Mouse (Mus musculus): ENCODE measurements at regions not wholly inside any gene's neighbourhood (a gene's known extent, or its start where the extent isn't known, plus 50 kb on each side); places are given as distances from the start of the nearest gene placed in this dataset.
A peak's percentile ranks its signal among the peaks of the same experiment; 100 is the strongest.

DNA sequence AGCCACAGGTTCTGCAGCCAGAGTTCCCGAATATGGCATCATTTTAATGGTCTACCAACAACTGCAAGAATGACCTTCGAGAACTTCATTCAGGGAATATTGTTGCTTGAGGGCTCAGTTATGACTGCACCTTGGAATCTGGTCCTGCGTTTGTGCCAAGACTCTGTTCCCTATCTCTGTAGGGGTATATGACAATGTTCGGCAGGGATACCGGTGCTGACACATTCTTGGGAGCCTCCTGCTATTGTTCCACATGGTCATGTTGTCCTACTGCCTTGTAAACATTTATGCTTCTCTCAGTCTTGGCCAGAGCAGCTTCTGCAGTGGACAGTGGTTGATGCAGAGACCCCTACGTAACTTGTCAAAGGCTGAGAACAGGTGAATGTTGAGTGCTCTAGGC, 216.8 kb upstream of the Stt3b start:
- no peaks in the 10 kb centered on the region for H3K36me3 ChIP-seq (ENCODE audit: insufficient read depth, low read length)
- 95% methylated on average over 6 of the region's 6 CpGs for WGBS
- H3K9me3 ChIP-seq (ENCODE audit: low read length): no peaks in the 10 kb centered on the region
- H3K4me2 ChIP-seq (ENCODE audit: low read depth, low read length, poor library complexity, severe bottlenecking): no peak overlapping the region
- no peak for TF ChIP-seq CTCF (IDR thresholded peaks at IDR 0.05)
- H3K9ac ChIP-seq (replicated peaks; ENCODE audit: low read length, poor library complexity, severe bottlenecking): no peak overlapping the region
- H3K4me1 ChIP-seq (ENCODE audit: insufficient read depth, low read length): 0 out of 2 replicates have a peak, but pooled peaks cover 3% of the 10 kb centered on the region
- ATAC-seq (ENCODE audit: low FRiP score) (no peak), DNase-seq (ENCODE audit: low spot score) (no peak)
- no peaks in the 10 kb centered on the region for H3K27me3 ChIP-seq (ENCODE audit: insufficient read depth, low read length)
- no peak overlapping the region for H3K27ac ChIP-seq (ENCODE audit: low read depth, low read length)
- H3K4me3 ChIP-seq (ENCODE audit: low read depth, low read length): no peak overlapping the region

DNA sequence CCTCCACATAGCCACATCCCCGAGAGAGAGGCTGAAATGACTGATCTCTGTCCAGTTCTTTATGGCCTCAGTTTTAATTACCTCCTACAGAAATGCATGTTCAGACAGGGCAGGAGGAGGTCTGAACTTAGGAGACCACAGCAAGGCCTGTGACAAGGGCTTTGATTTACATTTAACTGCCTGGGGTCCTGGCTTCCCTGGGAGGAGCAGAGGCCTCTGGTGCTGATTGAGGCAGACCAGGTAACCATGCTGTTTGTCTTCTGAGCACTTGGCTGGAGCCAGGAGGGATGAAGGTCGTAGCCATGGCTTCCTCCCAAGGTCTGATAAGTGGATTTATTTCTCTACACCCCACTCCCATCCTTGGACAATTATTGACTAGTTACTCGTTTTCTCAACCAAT, 224.0 kb upstream of the Stt3b start:
- no peak overlapping the region for H3K27ac ChIP-seq (ENCODE audit: low read depth, low read length)
- ATAC-seq (ENCODE audit: low FRiP score): no peak
- no peak overlapping the region for H3K4me2 ChIP-seq (ENCODE audit: low read depth, low read length, poor library complexity, severe bottlenecking)
- TF ChIP-seq CTCF (IDR thresholded peaks at IDR 0.05): no peak
- H3K36me3 ChIP-seq (ENCODE audit: insufficient read depth, low read length): no peaks in the 10 kb centered on the region
- H3K4me3 ChIP-seq (ENCODE audit: low read depth, low read length): no peak overlapping the region
- no peaks in the 10 kb centered on the region for H3K4me1 ChIP-seq (ENCODE audit: insufficient read depth, low read length)
- H3K9me3 ChIP-seq (ENCODE audit: low read length): no peaks in the 10 kb centered on the region
- no peaks in the 10 kb centered on the region for H3K27me3 ChIP-seq (ENCODE audit: insufficient read depth, low read length)
- DNase-seq (ENCODE audit: low spot score): no peak
- H3K9ac ChIP-seq (replicated peaks; ENCODE audit: low read length, poor library complexity, severe bottlenecking): no peak overlapping the region
- WGBS: 54% methylated on average over 3 of the region's 3 CpGs

DNA sequence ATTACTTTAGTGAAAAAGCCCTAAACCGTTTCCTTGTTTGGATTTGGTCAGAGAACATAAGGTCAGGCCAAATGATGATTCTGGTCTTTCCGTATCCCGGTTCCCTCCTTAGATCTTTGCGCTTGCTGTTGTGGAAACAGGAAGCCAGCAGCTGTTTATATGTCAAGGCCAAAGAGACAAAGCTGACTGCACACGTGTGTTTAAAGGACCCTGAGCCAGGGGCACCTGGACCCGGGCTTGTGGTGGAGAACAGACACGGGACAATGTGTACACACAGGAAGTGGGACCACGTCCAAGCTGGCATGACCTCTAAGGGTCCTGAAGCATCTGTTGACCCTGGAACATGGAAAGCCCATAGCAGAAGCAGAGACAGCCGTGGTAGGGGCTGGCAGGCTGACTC, 233.4 kb upstream of the Stt3b start:
- Histone ChIP-seq H3K4me3 (ENCODE audit: low read depth, low read length) (no peak overlapping the region), H3K4me2 (ENCODE audit: low read depth, low read length, poor library complexity, severe bottlenecking) (no peak overlapping the region), H3K9me3 (ENCODE audit: low read length) (0 out of 2 replicates have a peak, but pooled peaks cover 4% of the 10 kb centered on the region), H3K9ac (replicated peaks; ENCODE audit: low read length, poor library complexity, severe bottlenecking) (no peak overlapping the region), H3K27me3 (ENCODE audit: insufficient read depth, low read length) (no peaks in the 10 kb centered on the region), H3K27ac (ENCODE audit: low read depth, low read length) (no peak overlapping the region), H3K4me1 (ENCODE audit: insufficient read depth, low read length) (no peaks in the 10 kb centered on the region; the same call in 1 of the 2 replicates), H3K36me3 (ENCODE audit: insufficient read depth, low read length) (no peaks in the 10 kb centered on the region)
- TF ChIP-seq CTCF (IDR thresholded peaks at IDR 0.05): no peak
- DNase-seq (ENCODE audit: low spot score) (no peak), ATAC-seq (ENCODE audit: low FRiP score) (no peak)
- WGBS: 81% methylated on average over 9 of the region's 9 CpGs

DNA sequence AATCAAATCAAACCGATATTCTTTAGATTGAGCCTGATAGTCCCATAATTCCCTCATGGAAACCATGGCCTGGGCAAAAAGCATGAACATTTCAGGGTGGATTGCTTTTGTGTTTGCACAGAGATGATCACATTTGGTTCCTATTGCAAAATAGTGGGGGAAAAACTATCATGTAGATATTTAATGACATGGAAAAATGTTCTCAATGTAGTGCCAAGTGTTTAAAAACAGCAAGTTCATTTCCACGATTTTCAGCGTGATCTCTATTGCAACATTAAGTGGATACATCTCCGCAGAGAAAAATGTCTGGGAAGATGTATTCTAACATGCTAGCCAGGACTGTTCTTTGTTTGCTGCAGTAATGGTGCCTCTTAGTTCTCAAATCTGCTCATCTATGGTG, 235.0 kb upstream of the Stt3b start:
- no peaks in the 10 kb centered on the region for H3K36me3 ChIP-seq (ENCODE audit: insufficient read depth, low read length)
- no peak overlapping the region for H3K27ac ChIP-seq (ENCODE audit: low read depth, low read length)
- no peak for TF ChIP-seq CTCF (IDR thresholded peaks at IDR 0.05)
- DNase-seq (ENCODE audit: low spot score) (no peak), ATAC-seq (ENCODE audit: low FRiP score) (no peak)
- H3K4me1 ChIP-seq (ENCODE audit: insufficient read depth, low read length): no peaks in the 10 kb centered on the region; the same call in 1 of the 2 replicates
- H3K4me3 ChIP-seq (ENCODE audit: low read depth, low read length): no peak overlapping the region
- no peaks in the 10 kb centered on the region for H3K27me3 ChIP-seq (ENCODE audit: insufficient read depth, low read length)
- 0 out of 2 replicates have a peak, but pooled peaks cover 4% of the 10 kb centered on the region for H3K9me3 ChIP-seq (ENCODE audit: low read length)
- H3K9ac ChIP-seq (replicated peaks; ENCODE audit: low read length, poor library complexity, severe bottlenecking): no peak overlapping the region
- WGBS: 89% methylated on average over 4 of the region's 4 CpGs
- no peak overlapping the region for H3K4me2 ChIP-seq (ENCODE audit: low read depth, low read length, poor library complexity, severe bottlenecking)

DNA sequence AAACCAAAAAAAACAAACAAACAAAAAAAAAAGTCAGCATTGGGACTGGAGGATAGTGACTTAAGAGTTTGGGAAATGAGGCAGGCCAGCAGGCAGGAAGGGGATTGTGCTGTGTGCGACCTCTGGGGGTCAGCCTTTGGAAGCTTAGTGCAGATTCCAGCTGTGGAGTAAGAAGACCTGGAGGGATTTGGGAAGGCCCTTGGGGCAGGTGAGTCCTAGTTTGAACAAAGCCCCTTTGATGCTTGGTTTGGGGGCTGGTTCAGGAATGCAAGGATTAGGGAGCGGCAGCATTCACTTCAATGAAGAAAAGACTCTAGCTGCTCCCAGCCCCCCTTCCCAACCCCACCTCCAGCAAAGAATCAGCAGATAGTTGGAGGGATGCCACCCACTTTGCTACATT, 235.6 kb upstream of the Stt3b start:
- H3K27ac ChIP-seq (ENCODE audit: low read depth, low read length): no peak overlapping the region
- H3K36me3 ChIP-seq (ENCODE audit: insufficient read depth, low read length): no peaks in the 10 kb centered on the region
- no peak for ATAC-seq (ENCODE audit: low FRiP score)
- H3K4me2 ChIP-seq (ENCODE audit: low read depth, low read length, poor library complexity, severe bottlenecking): no peak overlapping the region
- 30% methylated on average over 2 of the region's 2 CpGs for WGBS
- no peak overlapping the region for H3K9ac ChIP-seq (replicated peaks; ENCODE audit: low read length, poor library complexity, severe bottlenecking)
- H3K4me3 ChIP-seq (ENCODE audit: low read depth, low read length): no peak overlapping the region
- no peaks in the 10 kb centered on the region for H3K27me3 ChIP-seq (ENCODE audit: insufficient read depth, low read length)
- DNase-seq (ENCODE audit: low spot score): no peak
- H3K4me1 ChIP-seq (ENCODE audit: insufficient read depth, low read length): no peaks in the 10 kb centered on the region; the same call in 1 of the 2 replicates
- no peak for TF ChIP-seq CTCF (IDR thresholded peaks at IDR 0.05)
- 0 out of 2 replicates have a peak, but pooled peaks cover 4% of the 10 kb centered on the region for H3K9me3 ChIP-seq (ENCODE audit: low read length)

DNA sequence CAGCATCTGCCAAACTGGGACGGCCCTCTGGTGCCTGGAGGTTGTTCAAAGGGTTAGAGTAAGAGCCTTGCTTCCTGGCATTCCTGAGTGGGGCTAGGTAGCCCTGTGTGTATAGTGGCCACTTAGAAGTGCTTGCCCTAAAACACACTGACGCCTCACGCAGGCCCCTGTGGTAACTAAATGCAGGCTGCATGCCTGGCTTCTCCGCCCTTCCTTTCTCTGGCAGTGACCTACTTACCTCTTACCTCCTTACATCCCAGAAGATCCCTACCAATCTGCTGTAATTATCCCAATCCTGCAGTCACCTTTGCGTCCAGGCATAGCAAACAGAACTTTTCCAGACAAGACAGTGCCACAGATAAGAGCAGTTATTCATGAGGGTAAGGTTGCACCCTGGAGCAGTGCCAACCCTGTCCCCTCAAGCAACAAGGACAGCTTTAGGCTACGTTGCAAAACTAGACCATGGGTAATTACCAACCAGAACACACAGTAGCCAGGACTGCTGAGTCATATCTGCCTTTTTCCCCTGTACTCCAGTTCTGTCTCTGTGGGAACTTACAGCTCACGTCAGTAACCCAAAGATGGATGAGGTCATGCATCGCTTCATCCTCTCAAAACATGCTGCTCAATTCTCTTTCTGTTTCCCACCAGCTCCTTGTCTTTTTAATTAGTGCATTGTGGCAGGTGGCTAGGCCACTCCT, 237.6 kb upstream of the Stt3b start:
- H3K9ac ChIP-seq (replicated peaks; ENCODE audit: low read length, poor library complexity, severe bottlenecking): no peak overlapping the region
- no peak overlapping the region for H3K4me3 ChIP-seq (ENCODE audit: low read depth, low read length)
- WGBS: 67% methylated on average over 8 of the region's 8 CpGs
- TF ChIP-seq CTCF (IDR thresholded peaks at IDR 0.05): no peak
- no peak overlapping the region for H3K27ac ChIP-seq (ENCODE audit: low read depth, low read length)
- no peaks in the 10 kb centered on the region for H3K9me3 ChIP-seq (ENCODE audit: low read length)
- no peaks in the 10 kb centered on the region for H3K27me3 ChIP-seq (ENCODE audit: insufficient read depth, low read length)
- no peak for ATAC-seq (ENCODE audit: low FRiP score)
- DNase-seq (ENCODE audit: low spot score): peak; percentile 52
- no peak overlapping the region for H3K4me2 ChIP-seq (ENCODE audit: low read depth, low read length, poor library complexity, severe bottlenecking)
- no peaks in the 10 kb centered on the region; the same call in 1 of the 2 replicates for H3K4me1 ChIP-seq (ENCODE audit: insufficient read depth, low read length)
- no peaks in the 10 kb centered on the region for H3K36me3 ChIP-seq (ENCODE audit: insufficient read depth, low read length)
